Mouse (Mus musculus) testis, adult 2 months (tissue): ENCODE measurements at regions not wholly inside any gene's neighbourhood (a gene's known extent, or its start where the extent isn't known, plus 50 kb on each side); places are given as distances from the start of the nearest gene placed in this dataset.

ENCODE experiments used
- H3K27ac ChIP-seq: fragments of 200-500 bp; 2 replicates; pipeline ENCODE4 v1.5.1; 2012; ENCODE audit warnings: low read depth, low read length; ENCODE audit not compliant: control insufficient read depth, insufficient read depth
- H3K27me3 ChIP-seq: fragments of 200-500 bp; 2 replicates; pipeline ENCODE4 v1.6.1; 2012; ENCODE audit warnings: mild to moderate bottlenecking, low read length, moderate library complexity; ENCODE audit not compliant: control insufficient read depth, insufficient read depth
- H3K36me3 ChIP-seq: fragments of 200-500 bp; 2 replicates; pipeline ENCODE4 v1.6.1; 2012; ENCODE audit warnings: mild to moderate bottlenecking, low read length; ENCODE audit not compliant: control insufficient read depth, insufficient read depth
- H3K4me1 ChIP-seq: fragments of 200-500 bp; 2 replicates; pipeline ENCODE4 v1.6.1; 2012; ENCODE audit warnings: low read length; ENCODE audit not compliant: control insufficient read depth, insufficient read depth
- H3K4me3 ChIP-seq: fragments of 200-500 bp; 2 replicates; pipeline ENCODE4 v1.5.1; 2012; ENCODE audit warnings: low read depth, mild to moderate bottlenecking, low read length, moderate library complexity, mixed read lengths; ENCODE audit not compliant: control insufficient read depth
- CTCF ChIP-seq: fragments of 200-500 bp; IDR thresholded peaks from 2 replicates; pipeline ENCODE4 v1.5.1; 2012; ENCODE audit warnings: low read depth, mild to moderate bottlenecking, inconsistent platforms, low read length, moderate library complexity; ENCODE audit not compliant: control insufficient read depth, insufficient read depth, insufficient replicate concordance
- POLR2A ChIP-seq: fragments of 200-500 bp; IDR thresholded peaks from 2 replicates; pipeline ENCODE4 v1.6.1; 2012; ENCODE audit warnings: low read depth, mild to moderate bottlenecking, inconsistent platforms, low read length, moderate library complexity; ENCODE audit not compliant: control insufficient read depth

DNA sequence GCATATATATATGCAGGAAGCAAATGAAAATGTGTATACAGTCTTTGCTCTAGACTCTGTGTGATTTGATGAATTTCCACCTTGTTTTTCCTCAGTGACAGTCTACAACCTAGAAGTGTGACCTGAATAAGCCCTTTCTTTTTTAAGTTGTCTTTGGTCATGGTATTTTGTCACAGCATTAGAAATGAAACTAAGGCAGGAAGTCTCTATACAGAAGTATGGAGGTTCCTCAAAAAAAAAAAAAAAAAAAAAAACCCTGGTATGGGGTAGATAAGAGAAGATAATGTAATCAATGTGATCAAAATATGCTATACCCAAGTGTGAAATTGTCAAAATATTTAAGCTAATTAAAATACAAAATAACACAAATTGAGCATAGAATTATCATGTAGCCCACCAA is 104.4 kb downstream of the 1190002N15Rik start:
- H3K36me3 ChIP-seq, result no peaks in the 10 kb centered on the region
- no peaks in the 10 kb centered on the region for H3K4me1 ChIP-seq
- no peak overlapping the region for H3K4me3 ChIP-seq
- no peaks in the 10 kb centered on the region for H3K27me3 ChIP-seq
- H3K27ac ChIP-seq, result no peak overlapping the region
- TF ChIP-seq CTCF (no peak), POLR2A (no peak)

DNA sequence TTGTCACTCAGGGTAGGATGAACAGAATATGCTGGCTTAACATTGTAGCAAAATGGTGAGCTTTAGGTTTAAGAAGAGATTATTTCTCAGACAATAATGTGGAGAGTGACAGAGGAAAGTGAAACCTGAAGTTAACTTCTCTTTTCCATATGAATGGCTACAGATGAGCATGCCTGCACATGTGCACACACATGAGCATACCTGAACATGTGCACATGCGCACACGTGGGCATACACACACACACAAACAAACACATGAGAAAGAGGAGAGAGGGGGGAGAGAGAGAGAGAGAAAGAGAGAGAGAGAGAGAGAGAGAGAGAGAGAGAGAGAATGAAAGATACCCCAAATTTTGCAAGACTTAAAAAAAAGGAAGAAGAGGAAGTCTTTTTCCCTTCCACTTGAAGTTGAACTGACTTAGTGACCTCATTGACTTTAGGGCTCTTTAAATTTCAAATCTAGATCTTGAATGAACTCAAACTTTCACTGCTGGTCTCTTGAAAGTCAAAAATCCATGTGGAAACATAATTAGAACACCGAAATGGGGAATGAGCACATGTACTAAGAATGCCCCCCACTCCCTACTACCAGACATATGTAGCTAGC is 105.6 kb downstream of the 1190002N15Rik start:
- Histone ChIP-seq H3K4me1 (no peaks in the 10 kb centered on the region), H3K27ac (no peak overlapping the region), H3K27me3 (no peaks in the 10 kb centered on the region), H3K4me3 (no peak overlapping the region), H3K36me3 (no peaks in the 10 kb centered on the region)
- TF ChIP-seq CTCF (no peak), POLR2A (no peak)

DNA sequence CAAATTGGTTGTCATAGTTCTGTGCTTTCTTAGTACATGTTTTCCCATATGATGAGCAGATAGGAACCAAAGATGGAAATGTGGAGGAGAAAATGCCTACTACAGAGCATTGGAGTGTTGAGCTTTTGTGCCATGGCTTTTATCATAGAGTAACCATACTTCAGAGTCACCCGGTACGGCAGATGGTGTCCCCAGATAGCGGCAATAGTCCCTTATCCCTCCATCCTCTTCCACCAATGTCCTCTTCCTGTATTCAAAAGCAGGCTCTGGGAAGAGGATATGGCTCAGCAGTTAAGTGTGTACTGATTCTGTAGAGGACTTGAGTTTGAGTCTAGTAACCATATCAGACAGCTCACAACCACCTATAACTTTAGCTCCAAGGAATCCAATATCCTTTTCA is 106.3 kb downstream of the 1190002N15Rik start:
- Histone ChIP-seq H3K27me3 (no peaks in the 10 kb centered on the region), H3K27ac (no peak overlapping the region), H3K4me3 (no peak overlapping the region), H3K36me3 (no peaks in the 10 kb centered on the region), H3K4me1 (no peaks in the 10 kb centered on the region)
- TF ChIP-seq CTCF (no peak), POLR2A (no peak)

DNA sequence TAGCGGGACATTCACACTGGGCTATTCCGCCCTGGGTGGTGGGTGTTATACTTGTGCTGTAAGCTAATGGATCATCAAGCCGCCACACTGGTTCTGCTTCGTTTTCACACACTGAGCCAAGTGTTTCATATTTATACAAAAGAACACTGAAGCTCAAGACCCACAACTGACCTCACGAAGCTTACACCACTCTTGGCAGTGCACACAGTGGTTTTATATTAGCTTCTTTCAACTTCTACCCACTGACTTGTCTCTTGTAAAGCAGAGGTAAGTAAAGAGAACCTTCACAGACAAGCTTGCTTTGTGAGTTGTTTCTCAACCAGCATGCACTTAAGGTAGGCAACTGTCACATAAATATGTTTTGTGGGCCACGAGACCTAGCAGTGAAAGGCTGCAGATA is 106.9 kb downstream of the 1190002N15Rik start:
- TF ChIP-seq CTCF, result no peak
- TF ChIP-seq POLR2A, result no peak
- no peak overlapping the region for H3K27ac ChIP-seq
- H3K4me3 ChIP-seq, result no peak overlapping the region
- H3K4me1 ChIP-seq, result no peaks in the 10 kb centered on the region
- H3K27me3 ChIP-seq, result no peaks in the 10 kb centered on the region
- H3K36me3 ChIP-seq, result no peaks in the 10 kb centered on the region

DNA sequence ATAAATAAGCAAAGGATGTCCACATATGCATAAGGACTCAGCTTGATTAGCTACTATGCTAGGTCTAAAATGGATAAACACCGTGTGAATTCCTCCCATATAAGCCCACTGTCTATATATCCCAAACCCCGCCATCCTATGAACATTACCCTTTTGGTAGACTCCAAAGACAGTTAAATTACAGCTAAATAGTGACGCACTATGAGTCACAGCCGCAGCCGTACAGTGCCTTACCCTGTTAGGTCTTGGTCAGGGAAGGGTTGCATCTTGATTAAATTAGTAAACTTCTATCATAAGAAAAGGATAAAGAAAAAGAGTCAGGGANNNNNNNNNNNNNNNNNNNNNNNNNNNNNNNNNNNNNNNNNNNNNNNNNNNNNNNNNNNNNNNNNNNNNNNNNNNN is 111.1 kb downstream of the 1190002N15Rik start:
- Histone ChIP-seq H3K4me1 (no peaks in the 10 kb centered on the region), H3K36me3 (no peaks in the 10 kb centered on the region), H3K27ac (no peak overlapping the region), H3K4me3 (no peak overlapping the region), H3K27me3 (no peaks in the 10 kb centered on the region)
- no peak for TF ChIP-seq POLR2A
- TF ChIP-seq CTCF, result no peak

DNA sequence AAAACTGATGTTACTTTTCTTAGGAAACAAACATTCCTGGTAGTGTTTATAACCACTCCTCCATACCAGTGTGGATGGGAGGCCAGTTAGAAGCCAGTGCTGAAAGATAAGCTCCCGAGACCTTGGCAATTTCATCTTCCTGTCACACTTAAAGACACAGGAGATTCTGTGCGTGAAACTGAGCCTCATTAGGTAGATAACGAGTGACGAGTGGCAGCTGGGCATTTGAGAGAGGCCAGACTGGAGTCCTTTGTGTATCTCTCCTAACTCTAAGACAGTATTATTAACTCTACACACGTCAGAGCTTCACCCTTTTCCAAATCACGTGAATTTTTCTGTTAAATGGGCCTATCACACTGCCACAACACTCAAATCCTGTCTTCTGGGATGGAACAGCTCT is 112.1 kb downstream of the 1190002N15Rik start:
- Histone ChIP-seq H3K4me3 (no peak overlapping the region), H3K36me3 (no peaks in the 10 kb centered on the region), H3K27ac (no peak overlapping the region), H3K27me3 (no peaks in the 10 kb centered on the region), H3K4me1 (no peaks in the 10 kb centered on the region)
- TF ChIP-seq POLR2A, result no peak
- no peak for TF ChIP-seq CTCF

DNA sequence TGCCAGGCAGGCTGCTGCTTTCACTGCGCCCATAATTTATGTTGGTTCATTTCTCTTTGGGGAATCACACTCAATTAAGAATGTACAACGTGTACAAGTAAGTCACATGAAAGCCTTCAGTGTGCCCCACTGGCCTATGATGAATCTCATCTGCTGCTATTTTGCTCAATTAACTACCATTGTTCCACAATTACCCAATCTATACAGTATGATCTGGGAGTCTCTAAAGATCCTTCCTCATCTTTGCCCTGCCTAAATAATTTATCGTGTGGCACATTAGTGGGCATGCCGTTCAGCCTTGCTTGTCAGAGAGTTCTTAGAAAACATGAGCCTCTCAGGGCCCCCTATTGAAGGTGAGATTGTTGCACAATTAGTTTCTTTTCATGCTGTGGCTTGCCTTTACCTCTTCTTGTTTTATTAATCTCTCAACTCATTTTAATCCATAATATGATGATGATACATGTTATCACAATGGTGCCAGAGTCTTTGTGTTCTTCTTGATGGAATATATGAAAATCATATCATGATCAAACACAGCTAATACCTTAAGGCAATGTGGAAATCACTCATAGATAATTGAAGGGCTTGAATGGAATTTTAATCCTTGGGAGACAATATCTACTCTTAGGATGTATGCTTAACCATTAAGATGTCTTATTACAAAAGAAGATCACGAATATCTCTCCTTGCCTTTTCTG is 113.3 kb downstream of the 1190002N15Rik start:
- TF ChIP-seq POLR2A, result no peak
- no peak for TF ChIP-seq CTCF
- no peak overlapping the region for H3K27ac ChIP-seq
- H3K4me3 ChIP-seq, result no peak overlapping the region
- H3K36me3 ChIP-seq, result no peaks in the 10 kb centered on the region
- H3K27me3 ChIP-seq, result no peaks in the 10 kb centered on the region
- no peaks in the 10 kb centered on the region for H3K4me1 ChIP-seq
